Comparison of ENCODE assay signal across 9 mouse cellular contexts in the genomic region with DNA sequence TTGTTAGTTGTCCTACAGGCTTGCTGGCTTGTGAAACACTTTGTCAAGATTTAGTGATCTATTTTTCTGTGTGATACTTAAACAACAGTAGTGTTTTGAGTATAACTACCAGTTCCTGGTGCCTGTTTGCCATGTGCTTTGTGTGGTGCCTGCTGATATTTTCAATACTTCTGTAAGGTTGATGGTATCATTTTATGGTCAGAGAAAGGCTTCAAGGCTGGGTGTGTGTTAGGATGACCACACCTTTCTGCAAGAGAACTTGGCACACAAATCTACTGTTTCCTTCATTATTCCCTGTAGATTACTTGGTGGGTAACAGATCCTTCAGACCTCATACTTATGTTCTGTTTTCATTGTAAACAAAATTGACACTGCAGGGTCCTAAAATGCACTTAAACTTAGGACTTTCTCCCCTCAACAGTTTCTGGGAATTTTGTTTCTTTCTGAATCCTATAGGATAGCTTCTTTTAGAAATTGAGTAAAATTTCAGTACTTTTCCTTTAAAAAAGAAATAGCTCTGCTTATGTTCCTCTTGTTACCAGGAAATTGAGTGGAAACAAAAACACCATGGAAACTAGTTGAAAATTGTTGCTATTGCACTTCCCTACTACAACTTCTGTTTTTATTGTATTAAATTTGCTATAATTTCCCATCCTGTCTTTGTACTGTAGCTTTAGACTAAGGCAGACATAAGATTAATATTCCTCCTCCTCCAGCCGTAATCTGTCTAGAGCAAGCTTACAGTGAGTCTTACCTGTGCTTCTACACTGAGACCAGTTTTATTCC.
DNase-seq lines count a peak whose midpoint lies in the region; ATAC-seq and TF ChIP-seq lines count a peak whose summit lies in the region.
"Had no signal": no experiment of that assay in that cellular context is flagged by ENCODE, and none has a peak within 500 bp of the region (broad histone marks: within the 10 kb centered on the region; RNA-seq: fewer than 3 reads in every experiment).

No protein-coding gene starts in this region.

- H3ac ChIP-seq in myocyte (ENCODE audit: control insufficient read depth, insufficient read length), result no peak overlapping the region

- intact Hi-C loops in left cerebral cortex, postnatal 25 days (cut with DNase I), result no loop called here

- H3K9ac ChIP-seq in heart, embryonic 16.5 days (ENCODE audit: low read length), result peak overlapping the region; percentile 46; the same call in 1 of the 2 replicates

- no peak overlapping the region for H3K4me2 ChIP-seq in heart, embryonic 16.5 days (ENCODE audit: low read depth, low read length)
- H3K4me2 ChIP-seq in myocyte (ENCODE audit: low read depth), result peak overlapping the region; percentile 81

- no peak for ATAC-seq in heart, embryonic 16.5 days (replicated peaks; ENCODE audit: extremely low read depth, insufficient read depth, low FRiP score)
- ATAC-seq: hindbrain, embryonic 16.5 days had no signal

- no peak for TF ChIP-seq POLR2A in myocyte (IDR thresholded peaks at IDR 0.05; ENCODE audit: insufficient read length, low read depth)

- DNase-seq in layer of hippocampus, adult 2 months (ENCODE audit: low spot score in 2 of 2), result no peak
- DNase-seq in layer of hippocampus, adult 18-20 months (ENCODE audit: low spot score in 2 of 2), result no peak
- no peak for DNase-seq in left cerebral cortex, adult 11 months (ENCODE audit: low spot score)
- no peak for DNase-seq in left cerebral cortex, postnatal 25 days (ENCODE audit: low spot score in 2 of 2)
- no peak for DNase-seq in layer of hippocampus, adult 9-11 months

- peaks cover 14% of the 10 kb centered on the region; the same call in 1 of the 2 replicates for H3K4me1 ChIP-seq in brown adipose tissue, adult 24 weeks (ENCODE audit: control insufficient read depth, insufficient read depth, insufficient read length, low read length)
- peaks cover 36% of the 10 kb centered on the region for H3K4me1 ChIP-seq in heart, embryonic 16.5 days (ENCODE audit: control insufficient read depth, insufficient read depth, low read length)

- no peaks in the 10 kb centered on the region for H3K27me3 ChIP-seq in heart, embryonic 16.5 days (ENCODE audit: control insufficient read depth, insufficient read depth, low read length)
- H3K27me3 ChIP-seq in myocyte (ENCODE audit: control insufficient read depth, insufficient read depth, insufficient read length), result no peaks in the 10 kb centered on the region

- H3K27ac ChIP-seq in layer of hippocampus, adult 2 months, result peak overlapping the region; percentile 77
- peak overlapping the region; percentile 77 for H3K27ac ChIP-seq in brown adipose tissue, adult 24 weeks (replicated peaks; ENCODE audit: low read depth, low read length)
- peak overlapping the region; percentile 85 for H3K27ac ChIP-seq in heart, embryonic 16.5 days (ENCODE audit: low read length)

- peaks cover 47% of the 10 kb centered on the region for H3K79me2 ChIP-seq in myocyte (ENCODE audit: control insufficient read depth, insufficient read depth)

- H3K9me3 ChIP-seq in heart, embryonic 16.5 days (replicated peaks; ENCODE audit: control insufficient read depth, low read length), result no peaks in the 10 kb centered on the region

- no peak for TF ChIP-seq CTCF in layer of hippocampus, adult 2 months (conservative IDR thresholded peaks at IDR 0.05)

- peaks cover 3% of the 10 kb centered on the region for H3K36me3 ChIP-seq in heart, embryonic 16.5 days (ENCODE audit: control insufficient read depth, insufficient read depth)
- peaks cover 11% of the 10 kb centered on the region for H3K36me3 ChIP-seq in myocyte (ENCODE audit: control insufficient read depth, insufficient read depth)

- 82% methylated on average over 1 of the region's 1 CpGs for WGBS in heart, embryonic 16.5 days

- no peak overlapping the region for H3K4me3 ChIP-seq in layer of hippocampus, adult 2 months
- H3K4me3 ChIP-seq in brown adipose tissue, adult 24 weeks (ENCODE audit: insufficient read depth, low read depth, low read length), result no peak overlapping the region
- H3K4me3 ChIP-seq in heart, embryonic 16.5 days (ENCODE audit: low read length), result no peak overlapping the region
- H3K4me3 ChIP-seq in myocyte, result no peak overlapping the region

TF ChIP-seq in myocyte, 11 proteins besides CTCF, POLR2A, EP300 and RAD21:
- no peak for TF ChIP-seq TCF12 (IDR thresholded peaks at IDR 0.05; ENCODE audit: insufficient read depth, poor library complexity, severe bottlenecking)
- TF ChIP-seq REST (IDR thresholded peaks at IDR 0.05; ENCODE audit: insufficient read depth, insufficient read length), result no peak
- TF ChIP-seq MAX (IDR thresholded peaks at IDR 0.05; ENCODE audit: low read depth), result no peak
- no peak for TF ChIP-seq SRF (IDR thresholded peaks at IDR 0.05; ENCODE audit: control insufficient read depth, insufficient read length, low read depth)
- no peak for TF ChIP-seq USF1 (IDR thresholded peaks at IDR 0.05; ENCODE audit: low read depth)
- TF ChIP-seq MYOG (IDR thresholded peaks at IDR 0.05; ENCODE audit: control insufficient read depth in 1 of 3, insufficient read depth in 1 of 3, insufficient read length in 2 of 3, low read depth in 2 of 3), result no peak
- no peak for TF ChIP-seq POLR2AphosphoS2 (IDR thresholded peaks at IDR 0.05; ENCODE audit: insufficient read length, low read depth)
- no peak for TF ChIP-seq E2F4 (IDR thresholded peaks at IDR 0.05; ENCODE audit: insufficient read depth)
- TF ChIP-seq TCF3 (IDR thresholded peaks at IDR 0.05; ENCODE audit: insufficient read length, low read depth), result no peak
- no peak for TF ChIP-seq MYOD1 (IDR thresholded peaks at IDR 0.05; ENCODE audit: control insufficient read depth in 1 of 3, insufficient read length in 2 of 3, low read depth in 2 of 3)
- no peak for TF ChIP-seq CEBPB (IDR thresholded peaks at IDR 0.05; ENCODE audit: insufficient read depth, poor library complexity, severe bottlenecking)
